Comparison of ENCODE assay signal across 9 mouse cellular contexts in the genomic region with DNA sequence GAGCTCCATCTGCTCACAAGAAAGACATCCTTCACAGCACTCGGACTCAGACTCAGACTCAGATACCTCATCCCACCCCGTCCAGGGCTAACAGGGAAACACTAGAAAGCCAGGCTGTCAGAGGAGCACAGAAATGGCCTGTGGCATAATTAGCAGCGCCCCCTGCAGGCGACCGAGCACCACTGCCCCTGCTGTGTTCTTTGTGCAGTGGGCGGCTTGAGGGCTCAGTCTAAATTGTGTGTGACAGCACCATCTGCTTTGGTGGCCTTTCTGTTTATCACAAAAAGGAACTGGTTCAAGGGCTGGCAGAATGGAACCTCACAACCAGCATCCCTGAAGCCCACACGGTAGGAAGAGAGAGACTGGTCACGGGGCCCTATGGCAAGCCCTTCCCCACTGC. TPM values are rescaled to one million over a fixed set of nuclear protein-coding genes. Genes with fewer than 3 reads are reported as not detected.
A peak's percentile ranks its signal among the peaks of the same experiment; 100 is the strongest.
DNase-seq lines count a peak whose midpoint lies in the region; ATAC-seq lines count a peak whose summit lies in the region.
"Had no signal": no experiment of that assay in that cellular context is flagged by ENCODE, and none has a peak within 500 bp of the region (broad histone marks: within the 10 kb centered on the region; RNA-seq: fewer than 3 reads in every experiment).

No protein-coding gene starts in this region.

- H3K36me3 ChIP-seq in kidney, embryonic 16.5 days (ENCODE audit: insufficient read depth, low read length): peaks cover 42% of the 10 kb centered on the region
- H3K36me3 ChIP-seq in hindbrain, embryonic 12.5 days: peaks cover 63% of the 10 kb centered on the region
- peaks cover 78% of the 10 kb centered on the region for H3K36me3 ChIP-seq in midbrain, embryonic 13.5 days

- ATAC-seq in kidney, embryonic 16.5 days (ENCODE audit: low FRiP score, low TSS enrichment): no peak
- ATAC-seq in erythroblast, adult 5-6 weeks (replicated peaks; ENCODE audit: low FRiP score, poor library complexity, severe bottlenecking): 0 out of 2 replicates have a peak, but pooled peaks have one; percentile 60
- ATAC-seq in hindbrain, embryonic 12.5 days (ENCODE audit: low FRiP score): peak; percentile 77
- peak; percentile 86 for ATAC-seq in midbrain, embryonic 13.5 days

- H3K27me3 ChIP-seq in kidney, embryonic 16.5 days (ENCODE audit: insufficient read depth, low read length): no peaks in the 10 kb centered on the region
- no peaks in the 10 kb centered on the region for H3K27me3 ChIP-seq in hindbrain, embryonic 12.5 days
- H3K27me3 ChIP-seq in midbrain, embryonic 13.5 days: no peaks in the 10 kb centered on the region
- H3K27me3 ChIP-seq: liver, embryonic 13.5 days had no signal

- 46% methylated on average over 8 of the region's 8 CpGs for WGBS in kidney, embryonic 16.5 days
- WGBS in hindbrain, embryonic 12.5 days: 26% methylated on average over 8 of the region's 8 CpGs
- 21% methylated on average over 8 of the region's 8 CpGs for WGBS in midbrain, embryonic 13.5 days

- H3K9me3 ChIP-seq in kidney, embryonic 16.5 days (ENCODE audit: low read length): peaks cover under 1% of the 10 kb centered on the region; the same call in 1 of the 2 replicates
- no peaks in the 10 kb centered on the region for H3K9me3 ChIP-seq in hindbrain, embryonic 12.5 days (replicated peaks)
- H3K9me3 ChIP-seq in midbrain, embryonic 13.5 days: no peaks in the 10 kb centered on the region
- H3K9me3 ChIP-seq: liver, embryonic 13.5 days had no signal

- peak; percentile 26 for DNase-seq in kidney, adult 11 months
- peak; percentile 94 for DNase-seq in brain, adult 2 months (ENCODE audit: low read depth, low spot score)
- DNase-seq in left cerebral cortex, postnatal 25 days (ENCODE audit: low spot score in 2 of 2): peak; percentile 53 to 67
- peak; percentile 36 to 85 for DNase-seq in spleen, postnatal 10 days (ENCODE audit: low spot score in 2 of 2)
- DNase-seq: liver, embryonic 13.5 days had no signal

- intact Hi-C loops in left cerebral cortex, postnatal 25 days (cut with DNase I): loop anchor here (5.0 kb wide), 1 partner anchor 137 kb away; the partner anchor contains the start of genes Exoc8 and Sprtn

- H3K9ac ChIP-seq in kidney, embryonic 16.5 days (replicated peaks; ENCODE audit: low read length): no peak overlapping the region
- H3K9ac ChIP-seq in hindbrain, embryonic 12.5 days: no peak overlapping the region
- no peak overlapping the region for H3K9ac ChIP-seq in midbrain, embryonic 13.5 days (replicated peaks)
- H3K9ac ChIP-seq: liver, embryonic 13.5 days had no signal

- H3K27ac ChIP-seq in kidney, embryonic 16.5 days (ENCODE audit: low read length): no peak overlapping the region
- peak overlapping the region; percentile 31; the same call in 1 of the 2 replicates for H3K27ac ChIP-seq in hindbrain, embryonic 12.5 days
- peak overlapping the region; percentile 59; the same call in 1 of the 2 replicates for H3K27ac ChIP-seq in midbrain, embryonic 13.5 days
- H3K27ac ChIP-seq: liver, embryonic 13.5 days had no signal

- H3K4me3 ChIP-seq in kidney, embryonic 16.5 days (ENCODE audit: low read length): no peak overlapping the region
- no peak overlapping the region for H3K4me3 ChIP-seq in hindbrain, embryonic 12.5 days
- no peak overlapping the region for H3K4me3 ChIP-seq in midbrain, embryonic 13.5 days (replicated peaks)
- H3K4me3 ChIP-seq: liver, embryonic 13.5 days had no signal

- no peak overlapping the region for H3K4me2 ChIP-seq in kidney, embryonic 16.5 days (replicated peaks; ENCODE audit: low read depth, low read length)
- H3K4me2 ChIP-seq in hindbrain, embryonic 12.5 days (replicated peaks): no peak overlapping the region
- no peak overlapping the region for H3K4me2 ChIP-seq in midbrain, embryonic 13.5 days (replicated peaks)
- H3K4me2 ChIP-seq: liver, embryonic 13.5 days had no signal

- H3K4me1 ChIP-seq in kidney, embryonic 16.5 days (ENCODE audit: insufficient read depth, low read length): no peaks in the 10 kb centered on the region
- H3K4me1 ChIP-seq in hindbrain, embryonic 12.5 days: peaks cover 3% of the 10 kb centered on the region; the same call in 1 of the 2 replicates
- peaks cover 6% of the 10 kb centered on the region; the same call in 1 of the 2 replicates for H3K4me1 ChIP-seq in midbrain, embryonic 13.5 days (replicated peaks)

RNA-seq across cellular contexts. Expression of gene Disc1, which starts 19.3 kb away (rescaled TPM):
- 2.1 and 3.2 TPM in 2 replicates for polyA plus RNA-seq in kidney, embryonic 16.5 days (2015; fragmentation: Nextera tagmentation; extraction: Ambion mirVana)
- not detected in 2 replicates for total RNA-seq in erythroblast, adult 5-6 weeks (2015; ENCODE audit: low replicate concordance)
- 1.3 and 1.6 TPM in 2 replicates for total RNA-seq in erythroblast, adult 5-6 weeks (2017; ENCODE audit: low replicate concordance)
- polyA plus RNA-seq in hindbrain, embryonic 12.5 days (2016; fragmentation: Nextera tagmentation; extraction: Ambion mirVana): 2.7 and 2.8 TPM in 2 replicates
- total RNA-seq in left cerebral cortex, postnatal 25 days (2021): 1 to 10 TPM; 2.5 to 3.1 TPM
- 1.00 and 1.3 TPM in 2 replicates for polyA plus RNA-seq in midbrain, embryonic 13.5 days (2015; fragmentation: Nextera tagmentation; extraction: Ambion mirVana)

RNA-seq across cellular contexts. Expression of gene Tsnax, which starts 21.9 kb away (rescaled TPM):
- polyA plus RNA-seq in kidney, embryonic 16.5 days (2015; fragmentation: Nextera tagmentation; extraction: Ambion mirVana): 123 and 129 TPM in 2 replicates
- 20.1 and 23.4 TPM in 2 replicates for total RNA-seq in erythroblast, adult 5-6 weeks (2015; ENCODE audit: low replicate concordance)
- total RNA-seq in erythroblast, adult 5-6 weeks (2017; ENCODE audit: low replicate concordance): 6.9 and 10.6 TPM in 2 replicates
- polyA plus RNA-seq in hindbrain, embryonic 12.5 days (2016; fragmentation: Nextera tagmentation; extraction: Ambion mirVana): 141 and 145 TPM in 2 replicates
- total RNA-seq in left cerebral cortex, postnatal 25 days (2021): 100 to 1,000 TPM; 167 to 171 TPM
- 180 and 193 TPM in 2 replicates for polyA plus RNA-seq in midbrain, embryonic 13.5 days (2015; fragmentation: Nextera tagmentation; extraction: Ambion mirVana)

Comparison
In these comparisons a context has a peak if more than half of its experiments do, and no peak if none do; other contexts are left out.
1. DNase-seq: peak in every context shown above with its lines; median percentile 94 in brain, adult 2 months; 60 in spleen, postnatal 10 days; 60 in left cerebral cortex, postnatal 25 days; 26 in kidney, adult 11 months.